Mouse (Mus musculus) lung, adult 2 months (tissue): ENCODE data around the gene Dap. TPM values are rescaled to one million over a fixed set of nuclear protein-coding genes. Genes with fewer than 3 reads are reported as not detected.

Experiments used
- DNase-seq: peaks from one replicate; pipeline ENCODE4 v3.0.0; 2022
- H3K4me1 ChIP-seq: fragments of 200-500 bp; 2 replicates; pipeline ENCODE4 v1.6.1; 2011; ENCODE audit warnings: low read length; ENCODE audit not compliant: control insufficient read depth, insufficient read depth
- H3K4me3 ChIP-seq: fragments of 200-500 bp; replicated peaks from 2 replicates; pipeline ENCODE3; 2011; ENCODE audit warnings: low read depth, mild to moderate bottlenecking, control low read depth, low read length; ENCODE audit errors: extremely low read depth
- CTCF ChIP-seq: fragments of 200-500 bp; IDR thresholded peaks from 2 replicates; pipeline ENCODE4 v1.5.1; 2011; ENCODE audit warnings: mild to moderate bottlenecking, low read length, control low read depth; ENCODE audit not compliant: insufficient read depth
- POLR2A ChIP-seq: fragments of 200-500 bp; IDR thresholded peaks from 2 replicates; pipeline ENCODE4 v1.6.1; 2011; ENCODE audit warnings: low read depth, mild to moderate bottlenecking, control low read depth, low read length, borderline replicate concordance; ENCODE audit errors: extremely low read depth
- WGBS: fragments of 180-500 bp; shearing (Covaris S2); methylation state at CpG from one replicate; pipeline ENCODE4 v1.1.7; 2018; 5-methylcytosine and 5-hydroxymethylcytosine counted together
- polyA plus RNA-seq: library from polyadenylated mRNA; depleted of rRNA; stranded (reverse); fragments of >200 nt; gene quantifications from 2 replicates; pipeline ENCODE4 v1.2.3, GENCODE M21; 2012

The Dap gene
- polyA plus RNA-seq, 1 experiment = 54.3 TPM

DNA sequence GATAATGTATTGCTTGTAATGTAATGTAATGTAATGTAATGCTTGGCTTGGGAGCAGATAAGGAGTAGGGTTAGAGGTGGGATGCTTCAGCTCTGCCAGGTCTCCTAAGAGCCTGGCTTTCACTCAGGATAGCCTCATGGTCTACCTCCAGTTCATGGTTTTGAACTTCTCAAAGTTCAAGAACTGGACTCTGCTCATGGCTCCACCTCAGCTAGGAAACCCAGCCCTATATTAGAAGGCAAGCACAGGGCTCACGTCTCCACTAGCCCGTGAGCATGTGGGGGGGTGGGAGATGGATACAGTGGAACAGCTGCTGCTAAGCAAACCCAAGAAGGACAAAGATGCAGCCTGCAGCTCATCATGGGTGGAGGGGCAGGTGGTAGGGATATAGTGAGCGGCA, 61.6 kb downstream of the Dap start:
- no peaks in the 10 kb centered on the region for H3K4me1 ChIP-seq
- 87% methylated on average over 3 of the region's 3 CpGs for WGBS
- no peak for TF ChIP-seq POLR2A
- no peak for TF ChIP-seq CTCF
- no peak for DNase-seq
- no peak overlapping the region for H3K4me3 ChIP-seq

- Histone ChIP-seq H3K4me1 (no peaks in the 10 kb centered on the region), H3K4me3 (no peak overlapping the region)
- no peak for TF ChIP-seq POLR2A
- TF ChIP-seq CTCF = no peak
- WGBS = 40% methylated on average over 3 of the region's 3 CpGs
- DNase-seq = no peak
Measured at GRCm38 (mm10) chr15:31292627-31293026, 68.5 kb downstream of the Dap start.

GRCm38 (mm10) chr15:31294311-31294710, 70.2 kb downstream of the Dap start:
- TF ChIP-seq POLR2A = no peak
- no peak for TF ChIP-seq CTCF
- WGBS = 35% methylated on average over 2 of the region's 2 CpGs
- DNase-seq = no peak
- Histone ChIP-seq H3K4me3 (no peak overlapping the region), H3K4me1 (no peaks in the 10 kb centered on the region; the same call in 1 of the 2 replicates)

DNA sequence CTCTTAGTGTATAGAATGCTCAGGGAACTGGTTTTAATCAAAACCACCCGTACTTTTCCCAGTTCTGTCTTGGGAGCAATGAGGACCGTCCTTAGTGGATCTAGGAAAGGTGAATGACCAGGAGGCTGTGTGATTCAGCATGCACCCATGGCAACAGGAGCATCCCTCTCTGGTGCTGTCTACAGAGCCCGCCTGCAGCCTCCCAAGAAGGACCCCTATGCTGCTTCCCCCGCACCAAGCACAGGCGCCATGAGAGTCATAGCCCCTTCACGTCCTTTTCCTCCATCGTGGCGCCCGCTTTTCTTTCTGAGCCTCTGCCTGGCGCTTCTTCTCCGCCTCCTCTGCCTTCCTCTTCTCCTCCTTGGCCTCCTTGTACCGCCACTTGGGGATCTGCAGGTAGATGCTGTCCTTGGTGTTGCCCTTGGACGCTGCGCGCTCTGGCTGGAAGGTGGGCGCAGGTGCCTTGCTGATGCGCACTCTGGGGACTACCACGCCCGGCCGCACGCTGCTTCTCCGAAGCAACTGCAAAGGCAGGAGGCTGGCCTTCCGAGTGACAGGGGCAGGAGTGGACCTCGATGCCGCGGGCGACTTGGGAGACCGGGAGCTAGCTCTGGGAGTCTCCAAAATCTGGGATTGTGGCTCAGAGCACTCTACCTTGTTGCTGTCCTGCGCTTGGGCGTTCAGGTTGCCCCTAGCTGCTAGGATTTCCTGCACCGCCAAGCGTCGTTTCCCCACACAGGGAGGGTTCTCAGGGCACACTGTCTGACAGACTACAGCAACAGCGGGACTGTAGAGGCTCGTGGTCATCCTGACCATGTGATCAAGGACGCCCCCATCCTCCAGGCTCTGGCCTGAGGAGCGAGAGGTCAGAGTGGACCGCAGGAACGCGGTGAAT, 73.0 kb downstream of the Dap start:
- H3K4me1 ChIP-seq = peaks cover under 1% of the 10 kb centered on the region
- WGBS = 37% methylated on average over 40 of the region's 40 CpGs
- no peak for TF ChIP-seq POLR2A
- TF ChIP-seq CTCF = no peak
- DNase-seq = no peak
- no peak overlapping the region for H3K4me3 ChIP-seq

DNA sequence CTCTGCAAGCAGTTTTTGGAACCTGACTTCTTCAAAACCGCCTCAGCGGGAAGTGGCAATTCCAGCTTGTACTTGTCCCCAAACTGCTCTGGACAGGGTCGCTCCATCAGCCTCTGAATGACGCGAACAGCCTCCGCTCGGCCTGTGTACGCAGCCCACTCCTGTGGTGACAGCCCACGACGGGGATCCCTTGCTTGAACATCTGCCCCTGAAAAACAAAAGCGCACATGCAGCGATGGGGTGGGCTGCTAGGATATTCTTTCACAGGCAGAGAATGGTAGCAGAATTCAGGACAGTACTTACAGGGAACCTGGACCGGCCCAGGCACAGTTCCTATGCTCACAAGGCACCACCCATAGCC, 73.6 kb downstream of the Dap start:
- no peak for DNase-seq
- H3K4me1 ChIP-seq = peaks cover 7% of the 10 kb centered on the region
- TF ChIP-seq POLR2A (no peak), CTCF (no peak)
- WGBS = 52% methylated on average over 13 of the region's 13 CpGs
- no peak overlapping the region for H3K4me3 ChIP-seq

GRCm38 (mm10) chr15:31299258-31299917, 75.3 kb downstream of the Dap start:
- 45% methylated on average over 6 of the region's 6 CpGs for WGBS
- DNase-seq = no peak
- Histone ChIP-seq H3K4me1 (peaks cover 9% of the 10 kb centered on the region), H3K4me3 (no peak overlapping the region)
- TF ChIP-seq POLR2A = no peak
- no peak for TF ChIP-seq CTCF

- WGBS = 21% methylated on average over 12 of the region's 12 CpGs
- no peak overlapping the region for H3K4me3 ChIP-seq
- no peak for DNase-seq
- H3K4me1 ChIP-seq = peaks cover 9% of the 10 kb centered on the region
- TF ChIP-seq CTCF = no peak
- TF ChIP-seq POLR2A = no peak
Measured at GRCm38 (mm10) chr15:31302293-31302990, 78.3 kb downstream of the Dap start.

DNA sequence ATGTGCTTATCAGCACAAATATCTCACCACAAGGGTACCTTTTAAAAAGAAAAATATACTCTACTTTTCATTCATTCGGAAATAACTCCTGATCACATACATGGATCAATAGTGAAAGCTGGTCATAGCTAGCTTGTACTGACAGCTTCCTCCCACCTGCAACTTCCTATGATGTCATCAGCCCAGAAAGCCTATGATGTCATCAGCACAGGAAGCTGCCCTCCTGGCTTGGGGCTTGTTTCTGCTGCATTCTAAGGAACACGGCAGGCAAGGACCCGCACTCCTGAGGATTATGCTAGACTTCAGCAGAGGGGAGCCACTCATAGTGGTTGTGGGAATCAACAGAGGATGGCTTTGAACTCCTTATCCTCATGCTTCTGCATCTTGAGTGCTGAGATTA, 80.2 kb downstream of the Dap start:
- WGBS = 60% methylated on average over 3 of the region's 3 CpGs
- TF ChIP-seq CTCF = no peak
- no peak for TF ChIP-seq POLR2A
- no peak overlapping the region for H3K4me3 ChIP-seq

GRCm38 (mm10) chr15:31305181-31305580, 81.1 kb downstream of the Dap start:
- 46% methylated on average over 6 of the region's 6 CpGs for WGBS
- no peak for DNase-seq
- no peak overlapping the region for H3K4me3 ChIP-seq
- no peak for TF ChIP-seq POLR2A
- no peak for TF ChIP-seq CTCF
- H3K4me1 ChIP-seq = peaks cover 9% of the 10 kb centered on the region

More for the DNA sequence above, 80.2 kb downstream of the Dap start:
- peaks cover 9% of the 10 kb centered on the region for H3K4me1 ChIP-seq
- DNase-seq = no peak
